Mouse (Mus musculus) induced T-regulatory cell, adult 2 months (primary cell): ENCODE results near the gene Hist2h2be.
"Not testable (repeated sequence)": the region's sequence is repeated elsewhere in the genome, so short reads cannot be mapped to it uniquely, and the experiment has no call there.

ENCODE experiments used
- DNase-seq: peaks from one replicate; pipeline ENCODE4 v3.0.0-alpha.2; 2012; ENCODE audit warnings: low read depth

Gene Hist2h2be

DNA sequence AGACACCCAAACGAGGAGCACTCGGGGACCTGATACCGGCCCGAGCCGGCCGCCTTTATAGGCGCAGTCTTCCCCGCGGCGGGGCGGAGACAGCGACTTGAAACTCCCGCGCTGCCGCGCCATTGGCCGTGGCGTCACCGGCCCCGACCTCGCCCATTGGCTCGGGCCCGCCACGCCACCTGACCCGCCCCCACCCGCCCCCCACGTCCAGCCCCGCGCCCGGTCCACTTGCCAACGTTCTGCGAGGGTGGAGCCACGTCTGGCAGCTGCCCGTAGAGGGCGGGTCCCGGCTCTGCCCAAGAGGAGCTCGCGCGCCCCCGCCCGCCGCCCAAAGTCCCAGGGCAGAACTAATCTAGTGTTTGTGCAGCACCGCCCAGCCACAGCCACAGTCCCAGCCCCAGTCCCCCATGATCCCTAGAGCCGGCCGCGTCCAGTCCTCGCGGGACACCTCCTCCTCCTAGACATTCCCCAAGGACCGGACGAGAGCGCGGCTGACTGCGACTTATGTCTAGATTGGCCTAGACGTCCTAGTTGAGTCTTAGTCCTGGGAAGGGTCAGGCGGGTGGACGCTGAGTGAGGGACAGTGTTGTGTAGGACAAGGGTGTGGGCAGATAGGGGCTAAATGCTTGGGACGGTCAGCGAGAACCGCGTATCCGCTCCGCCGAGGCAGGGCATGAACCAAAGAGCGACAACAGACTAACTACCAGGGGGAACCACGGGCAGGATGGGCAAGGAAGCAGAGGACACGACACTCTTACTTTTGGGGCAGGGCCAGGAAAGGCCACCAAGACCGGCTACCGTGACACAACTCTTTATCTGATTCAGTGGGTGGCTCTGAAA lies 18.3 kb downstream of the Hist2h2be start, which contains the start of gene Hist2h3c2:
Hist2h3c2 (minus strand) TSS at position 174 of the 840 bp plus-strand sequence.
- not testable (repeated sequence) for DNase-seq

DNA sequence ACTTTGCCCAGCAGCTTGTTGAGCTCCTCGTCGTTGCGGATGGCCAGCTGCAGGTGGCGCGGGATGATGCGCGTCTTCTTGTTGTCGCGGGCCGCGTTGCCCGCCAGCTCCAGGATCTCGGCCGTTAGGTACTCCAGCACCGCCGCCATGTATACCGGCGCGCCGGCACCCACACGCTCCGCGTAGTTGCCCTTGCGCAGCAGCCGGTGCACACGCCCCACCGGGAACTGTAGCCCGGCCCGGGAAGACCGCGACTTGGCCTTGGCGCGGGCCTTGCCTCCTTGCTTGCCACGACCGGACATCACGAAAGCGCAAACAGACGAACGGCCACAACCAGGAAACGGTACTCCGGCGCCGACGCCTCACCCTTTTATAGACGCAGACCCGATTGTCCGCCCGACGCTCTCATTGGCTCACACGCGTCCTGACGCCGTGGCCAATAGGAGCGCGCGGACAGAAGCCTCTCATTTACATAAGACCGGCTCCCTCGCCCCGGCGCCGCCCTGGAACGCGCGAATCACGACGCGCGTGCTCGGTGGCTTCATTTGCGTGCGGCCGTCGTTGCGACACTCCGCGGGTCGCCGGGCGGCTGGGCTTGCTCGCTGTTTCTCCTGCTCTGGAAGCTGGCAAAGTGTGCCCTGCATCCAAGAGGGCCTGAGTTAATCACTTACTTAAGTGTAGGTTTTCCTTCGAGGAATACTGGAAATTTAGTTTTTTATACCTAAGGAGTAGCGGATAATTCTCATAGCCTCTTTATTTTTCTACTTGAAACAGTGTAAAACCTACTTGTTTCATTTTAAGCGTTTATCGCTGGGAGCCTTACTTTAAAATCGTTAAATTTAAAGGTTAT lies 19.3 kb downstream of the Hist2h2be start, which contains the start of gene Hist2h2aa2:
Hist2h2aa2 (minus strand) TSS at position 328 of the 850 bp plus-strand sequence.
- peak; percentile 75 for DNase-seq

DNA sequence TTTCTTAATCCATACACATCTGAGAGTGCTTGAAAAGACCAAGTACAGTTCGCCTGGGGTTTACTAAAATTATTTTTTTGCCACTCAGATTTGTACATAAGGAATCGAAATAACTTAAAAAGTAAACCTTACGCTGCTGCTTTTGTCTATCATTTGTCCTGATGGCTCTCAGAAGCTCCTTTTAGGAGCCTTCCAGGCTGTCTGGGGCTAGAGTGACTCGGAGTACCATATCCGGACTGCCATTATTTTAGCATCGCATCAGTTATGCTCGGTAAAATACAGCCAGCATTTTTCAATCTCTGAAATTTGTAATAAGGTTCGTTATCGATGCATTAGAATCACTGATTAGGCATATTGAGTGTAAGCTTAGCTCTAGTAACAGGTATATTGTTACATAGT lies 19.9 kb downstream of the Hist2h2be start:
- no peak for DNase-seq

DNA sequence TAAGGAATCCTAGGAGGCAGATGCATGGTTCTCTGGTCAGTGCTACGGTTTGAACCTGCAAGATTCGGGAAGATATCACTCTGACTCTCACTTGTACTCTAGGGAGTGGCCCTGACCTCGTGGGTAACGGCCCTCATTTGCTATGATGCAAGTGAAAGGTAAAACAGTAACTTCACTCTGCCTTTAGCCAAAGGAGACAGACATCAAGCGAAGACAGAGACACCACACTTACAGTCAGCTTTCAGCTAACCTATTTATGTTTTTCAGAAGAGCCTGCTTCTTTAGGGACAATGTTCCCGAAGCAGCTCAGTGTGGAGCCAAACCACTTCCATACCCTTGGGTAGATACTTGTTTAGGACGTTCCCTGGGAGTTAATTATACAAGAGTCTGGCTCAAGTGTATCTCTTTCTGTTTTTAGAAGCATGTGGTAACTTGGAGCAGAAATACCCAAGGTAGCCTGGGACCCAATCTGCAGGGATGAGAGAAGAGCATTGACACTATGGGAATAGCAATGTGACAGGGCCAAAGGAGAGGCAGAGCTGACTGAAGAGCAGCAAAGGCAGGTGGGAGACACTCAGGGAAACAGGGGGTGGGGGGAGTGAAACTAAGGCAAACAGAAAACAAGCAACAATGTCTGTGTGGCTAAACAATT lies 23.1 kb downstream of the Hist2h2be start:
- DNase-seq: peak; percentile 35

DNA sequence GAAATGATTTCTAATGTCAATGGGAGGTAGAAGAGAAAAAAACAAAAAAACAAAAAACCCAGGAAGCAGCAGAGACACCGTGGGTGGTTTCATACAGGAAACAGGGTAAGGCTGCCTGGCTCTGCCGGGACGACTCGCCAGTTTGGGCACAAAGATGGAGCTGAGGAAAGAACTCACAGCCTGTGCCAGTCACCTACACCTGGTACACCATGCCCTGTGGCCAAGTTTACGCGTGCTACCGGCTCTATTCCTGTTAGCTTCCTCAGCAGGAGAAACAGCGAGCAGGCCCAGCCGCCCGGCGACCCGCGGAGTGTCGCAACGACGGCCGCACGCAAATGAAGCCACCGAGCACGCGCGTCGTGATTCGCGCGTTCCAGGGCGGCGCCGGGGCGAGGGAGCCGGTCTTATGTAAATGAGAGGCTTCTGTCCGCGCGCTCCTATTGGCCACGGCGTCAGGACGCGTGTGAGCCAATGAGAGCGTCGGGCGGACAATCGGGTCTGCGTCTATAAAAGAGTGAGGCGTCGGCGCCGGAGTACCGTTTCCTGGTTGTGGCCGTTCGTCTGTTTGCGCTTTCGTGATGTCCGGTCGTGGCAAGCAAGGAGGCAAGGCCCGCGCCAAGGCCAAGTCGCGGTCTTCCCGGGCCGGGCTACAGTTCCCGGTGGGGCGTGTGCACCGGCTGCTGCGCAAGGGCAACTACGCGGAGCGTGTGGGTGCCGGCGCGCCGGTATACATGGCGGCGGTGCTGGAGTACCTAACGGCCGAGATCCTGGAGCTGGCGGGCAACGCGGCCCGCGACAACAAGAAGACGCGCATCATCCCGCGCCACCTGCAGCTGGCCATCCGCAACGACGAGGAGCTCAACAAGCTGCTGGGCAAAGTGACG lies 24.3 kb downstream of the Hist2h2be start, which contains the start of gene Hist2h2aa1:
Hist2h2aa1 (plus strand) TSS at position 495 of the 884 bp plus-strand sequence.
- DNase-seq: peak; percentile 89

DNA sequence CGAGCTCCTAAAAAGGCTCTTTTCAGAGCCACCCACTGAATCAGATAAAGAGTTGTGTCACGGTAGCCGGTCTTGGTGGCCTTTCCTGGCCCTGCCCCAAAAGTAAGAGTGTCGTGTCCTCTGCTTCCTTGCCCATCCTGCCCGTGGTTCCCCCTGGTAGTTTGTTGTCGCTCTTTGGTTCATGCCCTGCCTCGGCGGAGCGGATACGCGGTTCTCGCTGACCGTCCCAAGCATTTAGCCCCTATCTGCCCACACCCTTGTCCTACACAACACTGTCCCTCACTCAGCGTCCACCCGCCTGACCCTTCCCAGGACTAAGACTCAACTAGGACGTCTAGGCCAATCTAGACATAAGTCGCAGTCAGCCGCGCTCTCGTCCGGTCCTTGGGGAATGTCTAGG lies 25.1 kb downstream of the Hist2h2be start:
- not testable (repeated sequence) for DNase-seq

DNA sequence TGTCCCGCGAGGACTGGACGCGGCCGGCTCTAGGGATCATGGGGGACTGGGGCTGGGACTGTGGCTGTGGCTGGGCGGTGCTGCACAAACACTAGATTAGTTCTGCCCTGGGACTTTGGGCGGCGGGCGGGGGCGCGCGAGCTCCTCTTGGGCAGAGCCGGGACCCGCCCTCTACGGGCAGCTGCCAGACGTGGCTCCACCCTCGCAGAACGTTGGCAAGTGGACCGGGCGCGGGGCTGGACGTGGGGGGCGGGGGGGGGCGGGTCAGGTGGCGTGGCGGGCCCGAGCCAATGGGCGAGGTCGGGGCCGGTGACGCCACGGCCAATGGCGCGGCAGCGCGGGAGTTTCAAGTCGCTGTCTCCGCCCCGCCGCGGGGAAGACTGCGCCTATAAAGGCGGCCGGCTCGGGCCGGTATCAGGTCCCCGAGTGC lies 25.5 kb downstream of the Hist2h2be start, which contains the start of gene Hist2h3c1:
Hist2h3c1 (plus strand) TSS at position 259 of the 430 bp plus-strand sequence.
- not testable (repeated sequence) for DNase-seq

DNA sequence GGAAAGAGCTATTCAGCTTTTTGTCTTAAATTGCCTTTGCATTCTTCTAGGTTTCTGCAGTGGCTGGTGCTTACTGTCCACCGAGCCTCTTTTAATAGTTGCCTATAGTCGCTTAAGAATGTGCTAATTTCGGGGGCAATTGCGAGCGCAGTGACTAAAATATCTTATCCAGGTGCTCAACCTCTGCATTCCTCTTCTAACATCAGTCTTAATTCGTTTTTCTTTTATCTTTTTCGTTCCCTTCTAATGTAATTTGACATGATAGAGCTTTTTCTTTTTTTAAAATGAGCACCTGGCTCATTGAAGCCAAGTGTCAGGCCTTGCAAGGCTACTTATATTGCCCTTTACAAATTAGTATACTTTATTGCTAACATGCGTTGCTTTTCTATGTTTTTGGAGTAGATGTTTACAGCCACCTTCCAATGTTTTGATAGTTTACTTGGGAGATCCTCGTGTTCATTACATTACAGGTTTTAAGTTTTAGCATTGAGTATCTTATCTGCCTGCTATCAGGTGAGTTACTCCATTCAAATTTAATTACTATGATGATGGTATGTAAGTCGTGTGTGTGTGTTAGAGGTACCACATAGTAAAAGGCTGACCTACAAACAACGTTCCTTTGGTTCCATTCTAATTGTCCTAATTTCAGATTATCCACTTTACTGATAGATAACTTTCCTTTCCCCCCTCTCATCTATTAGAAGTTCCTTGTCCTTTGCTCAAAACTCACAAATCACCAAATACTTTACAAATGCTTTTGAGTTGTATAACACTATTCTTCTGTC lies 26.6 kb downstream of the Hist2h2be start:
- DNase-seq: peak; percentile 52

DNA sequence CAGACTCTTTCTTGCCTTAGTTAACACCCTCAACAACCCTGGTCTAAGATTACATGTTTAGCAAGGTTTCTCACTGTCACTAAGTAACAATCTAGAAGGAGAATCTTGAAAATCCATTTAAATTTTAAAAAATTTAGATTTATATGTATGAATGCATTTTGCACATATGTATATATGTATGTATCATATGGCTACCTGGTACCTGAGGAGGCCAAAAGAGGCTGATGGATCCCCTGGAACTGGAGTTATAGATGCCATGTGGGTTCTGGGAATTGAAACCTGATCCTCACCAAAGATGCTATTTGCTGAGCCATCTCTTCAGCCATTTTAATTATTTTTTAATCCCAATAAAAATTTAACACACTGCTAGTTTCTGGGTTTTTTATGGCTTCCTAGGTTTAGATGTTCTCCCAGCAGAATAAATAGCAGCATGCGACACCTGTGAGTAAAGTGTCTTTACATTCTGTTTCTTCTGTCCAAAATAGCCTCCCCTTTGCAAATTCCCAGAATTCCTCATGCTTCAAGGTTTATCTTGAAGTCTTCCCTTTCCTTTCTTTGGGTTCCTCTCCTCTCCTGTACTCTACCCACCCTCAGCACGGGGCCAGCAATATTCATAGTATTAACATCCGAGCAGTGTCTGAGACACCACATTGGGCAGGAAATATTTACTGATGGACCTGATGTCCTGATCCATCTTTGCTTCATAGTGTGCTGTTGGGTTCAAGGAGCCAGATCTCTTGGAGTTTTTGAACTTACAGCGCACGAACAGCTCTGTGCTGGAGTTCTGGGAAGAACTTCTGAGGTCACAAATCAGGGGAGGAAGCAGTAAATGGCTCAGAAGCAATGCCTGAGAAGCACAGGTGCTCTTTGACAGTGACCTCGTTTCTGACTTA lies 27.5 kb downstream of the Hist2h2be start:
- DNase-seq: peak; percentile 22

DNA sequence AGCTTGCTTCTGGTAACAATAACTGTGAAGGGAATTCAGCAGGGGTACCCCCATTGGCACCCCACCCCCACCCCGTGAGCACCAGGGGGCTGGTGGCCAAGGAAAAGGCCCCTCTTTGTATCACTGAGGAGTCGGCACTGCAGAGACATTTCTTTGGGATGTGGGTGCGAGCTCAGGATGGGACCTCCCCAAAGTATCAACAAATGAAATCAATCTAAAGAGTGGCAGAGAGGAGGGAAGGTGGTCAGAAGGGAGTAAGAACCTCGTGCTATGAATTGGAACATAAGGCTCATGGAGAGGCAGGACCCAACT lies 28.1 kb downstream of the Hist2h2be start:
- DNase-seq: no peak

DNA sequence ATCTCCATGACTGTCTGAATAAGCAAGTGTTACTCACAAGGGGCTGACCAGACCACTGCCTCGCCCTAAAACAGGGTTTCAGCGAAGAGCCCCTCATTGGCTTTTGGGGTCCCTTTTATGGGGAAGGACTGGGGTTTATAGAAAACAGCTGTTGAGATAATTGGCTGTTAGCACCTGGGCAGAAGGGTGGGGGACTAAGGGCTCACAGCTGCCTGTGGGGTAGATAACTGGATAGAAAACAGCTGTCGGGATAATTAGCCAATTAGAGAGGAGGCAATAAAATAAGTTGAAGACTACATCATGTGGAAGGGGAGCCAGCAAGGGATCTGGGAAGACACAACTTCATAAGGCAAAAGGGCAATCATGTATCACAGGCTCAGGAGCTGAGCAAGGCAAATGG lies 30.0 kb downstream of the Hist2h2be start:
- peak; percentile 5 for DNase-seq

DNA sequence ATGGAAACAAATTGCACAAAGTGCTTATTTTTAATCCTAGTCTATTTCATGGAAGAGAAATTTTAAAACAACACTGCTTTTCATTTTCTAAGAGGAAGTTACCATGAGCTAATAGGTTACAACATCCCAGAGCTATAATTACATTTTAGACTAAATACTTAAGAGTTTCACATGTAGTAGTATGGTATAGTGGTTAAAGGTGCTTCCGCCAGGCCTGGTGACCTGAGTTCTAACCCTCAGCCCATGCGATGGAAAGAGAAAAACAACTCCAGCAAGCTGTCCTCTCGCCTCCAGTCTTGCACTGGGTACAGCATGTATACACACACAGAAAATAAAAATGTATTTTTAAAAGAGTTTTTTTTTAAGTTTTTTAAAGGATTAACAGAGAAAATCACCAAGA lies 30.9 kb downstream of the Hist2h2be start:
- peak; percentile 14 for DNase-seq

DNA sequence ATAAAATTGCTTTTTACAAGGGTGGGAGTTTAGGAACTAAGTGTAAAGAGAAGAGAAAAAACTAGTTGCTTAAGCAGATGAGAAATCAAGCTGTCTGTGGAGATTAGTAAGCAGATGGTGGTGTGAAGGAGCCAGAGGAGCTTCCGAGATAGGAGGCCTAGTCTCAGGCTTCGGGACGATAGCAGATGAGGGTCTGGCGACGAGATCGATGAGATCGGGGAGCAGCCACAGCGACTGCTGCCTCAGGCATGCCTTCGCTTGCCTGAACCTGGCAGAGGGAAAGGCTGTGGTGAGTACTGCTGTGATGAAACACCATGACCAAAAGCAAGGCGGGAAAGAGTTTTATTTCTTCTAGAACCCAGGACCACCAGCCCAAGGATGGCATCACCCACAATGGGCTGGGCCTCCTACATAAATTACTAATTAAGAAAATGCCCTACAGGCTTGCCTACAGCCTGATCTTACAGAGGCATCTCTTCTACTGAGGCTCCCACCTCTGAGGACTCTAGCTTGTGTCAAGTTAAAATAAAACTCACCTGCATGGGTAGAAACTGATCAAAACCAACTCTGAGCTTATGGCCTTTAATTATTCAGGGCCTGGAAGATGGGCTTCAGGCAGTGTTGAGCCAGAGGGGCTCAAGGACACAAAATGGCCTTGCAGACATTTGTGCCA lies 33.9 kb downstream of the Hist2h2be start:
- no peak for DNase-seq

DNA sequence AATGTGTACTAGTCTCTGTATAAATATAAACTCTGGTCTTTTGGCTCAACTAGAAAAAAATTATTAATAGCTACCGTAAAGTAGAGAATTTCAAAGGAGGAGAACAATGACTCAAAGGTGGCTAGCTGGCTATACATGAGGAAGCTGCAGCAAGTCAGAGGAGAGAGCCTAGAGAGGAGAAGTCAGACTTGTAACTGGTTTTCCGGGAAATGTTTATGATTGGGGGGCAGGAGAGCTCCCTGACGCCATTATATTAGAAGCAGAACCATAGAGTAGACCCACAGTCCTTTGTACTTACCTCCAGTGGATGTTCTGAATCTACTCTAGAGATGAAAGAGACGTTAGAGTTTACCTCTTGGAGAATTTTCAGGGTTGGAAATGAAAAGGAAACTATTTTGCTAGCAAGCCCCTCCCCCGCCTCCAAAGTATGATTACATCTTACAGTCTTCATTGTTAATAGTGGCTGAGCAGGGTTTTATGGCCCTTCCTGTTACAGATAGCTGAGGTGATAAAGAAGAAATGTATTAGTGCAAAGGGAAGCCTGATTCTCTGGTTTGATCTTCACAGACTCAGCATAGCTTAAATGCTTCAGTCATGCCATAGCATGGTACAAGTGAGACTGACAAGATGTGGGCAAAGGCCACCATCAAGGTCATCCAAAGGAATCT lies 35.1 kb downstream of the Hist2h2be start:
- peak; percentile 57 for DNase-seq

DNA sequence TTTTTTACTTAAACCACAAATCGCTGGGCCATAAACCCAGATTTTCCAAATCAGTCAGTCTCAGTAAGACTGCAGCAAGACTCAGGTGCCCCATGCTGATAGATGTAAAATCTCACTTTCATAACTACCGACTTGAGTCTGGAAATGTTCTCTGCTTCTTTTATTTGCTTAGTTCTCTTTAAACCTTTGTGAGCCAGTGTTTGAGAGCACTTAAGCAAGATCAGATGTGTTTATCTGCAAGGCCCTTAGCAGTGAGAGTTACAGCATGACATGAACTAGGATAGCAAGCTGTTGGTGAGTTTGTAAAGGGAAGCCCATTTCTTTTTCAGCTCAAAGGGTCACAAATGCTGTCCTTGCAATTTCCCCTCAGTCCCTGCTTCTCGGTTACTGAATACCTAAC lies 36.3 kb downstream of the Hist2h2be start:
- no peak for DNase-seq

DNA sequence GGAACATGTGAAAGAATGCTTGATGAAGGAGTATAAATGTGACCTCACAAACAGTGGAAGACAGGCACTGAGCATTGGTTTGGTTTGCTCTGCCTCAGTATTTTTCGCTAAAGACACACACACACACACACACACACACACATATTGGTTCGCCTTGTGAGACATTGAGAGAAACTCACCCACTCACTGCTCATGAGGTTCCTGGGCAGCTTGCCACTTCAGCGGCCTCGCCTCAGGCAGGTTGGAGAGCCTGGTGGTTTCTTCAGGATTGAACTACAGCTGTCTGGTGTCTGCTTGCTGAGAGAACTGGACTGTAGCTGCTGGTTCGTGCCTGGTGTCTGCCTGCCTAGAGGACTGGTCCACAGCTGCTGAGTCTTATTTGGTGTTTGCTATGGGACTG lies 39.3 kb downstream of the Hist2h2be start:
- no peak for DNase-seq

DNA sequence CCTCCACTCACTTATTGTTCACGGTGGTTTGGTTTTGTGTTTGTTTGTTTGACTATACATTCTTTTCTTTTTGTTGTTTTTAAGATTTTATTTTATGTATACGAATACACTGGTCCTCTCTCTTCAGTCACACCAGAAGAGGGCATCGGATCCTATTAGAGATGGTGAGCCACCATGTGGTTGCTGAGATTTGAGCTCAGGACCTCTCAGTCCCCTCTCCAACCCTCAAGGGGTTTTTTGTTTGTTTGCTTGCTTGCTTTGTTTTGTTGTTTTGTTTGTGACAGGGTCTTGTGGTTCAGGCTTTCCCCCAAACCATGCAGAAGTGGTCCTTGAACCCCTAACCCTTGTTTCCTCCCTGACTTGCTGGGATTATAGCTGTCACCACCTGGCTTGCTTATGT lies 40.7 kb downstream of the Hist2h2be start:
- no peak for DNase-seq

DNA sequence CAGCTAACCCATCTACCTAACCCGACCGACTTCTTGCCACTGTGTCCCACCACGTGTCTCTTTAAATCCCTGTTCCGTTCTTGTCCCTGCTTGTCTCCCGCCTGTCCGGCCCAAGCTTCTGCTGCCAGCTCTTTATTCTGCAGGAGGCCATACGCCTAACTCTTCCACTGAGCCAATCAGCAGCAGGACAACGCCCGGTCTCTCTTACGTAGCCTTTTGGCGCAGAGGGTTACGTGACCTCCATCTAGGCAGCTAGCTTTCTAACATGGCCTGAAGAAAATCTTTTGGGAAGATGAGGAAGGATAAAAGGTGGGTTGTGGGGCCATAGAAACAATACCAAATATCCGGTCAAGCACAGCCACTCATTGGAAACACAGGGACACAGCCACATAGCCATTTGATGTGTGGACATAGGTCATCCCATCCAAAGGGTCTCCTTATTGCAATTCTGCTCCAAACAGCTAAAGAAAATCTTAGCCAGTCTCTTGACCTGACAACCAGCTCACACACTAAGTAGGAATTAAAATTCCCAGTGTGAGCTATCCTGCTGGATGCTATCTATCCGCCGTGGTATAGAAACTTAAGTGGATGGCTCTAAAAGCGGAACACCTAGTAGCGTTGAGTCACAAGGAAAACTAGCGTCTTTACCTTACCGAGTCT lies 41.4 kb downstream of the Hist2h2be start:
- DNase-seq: peak; percentile 84
